Mouse (Mus musculus) cerebellum, postnatal 36 days (tissue): ENCODE data around the gene Gm11172.
"Not testable (repeated sequence)": the region's sequence is repeated elsewhere in the genome, so short reads cannot be mapped to it uniquely, and the experiment has no call there.

Source experiments
- DNase-seq, 2 experiments: peaks; one replicate each; pipeline ENCODE4 v3.0.0; 2021 to 2022; ENCODE audit warnings: mixed read lengths in 2 of 2

The Gm11172 gene

DNA sequence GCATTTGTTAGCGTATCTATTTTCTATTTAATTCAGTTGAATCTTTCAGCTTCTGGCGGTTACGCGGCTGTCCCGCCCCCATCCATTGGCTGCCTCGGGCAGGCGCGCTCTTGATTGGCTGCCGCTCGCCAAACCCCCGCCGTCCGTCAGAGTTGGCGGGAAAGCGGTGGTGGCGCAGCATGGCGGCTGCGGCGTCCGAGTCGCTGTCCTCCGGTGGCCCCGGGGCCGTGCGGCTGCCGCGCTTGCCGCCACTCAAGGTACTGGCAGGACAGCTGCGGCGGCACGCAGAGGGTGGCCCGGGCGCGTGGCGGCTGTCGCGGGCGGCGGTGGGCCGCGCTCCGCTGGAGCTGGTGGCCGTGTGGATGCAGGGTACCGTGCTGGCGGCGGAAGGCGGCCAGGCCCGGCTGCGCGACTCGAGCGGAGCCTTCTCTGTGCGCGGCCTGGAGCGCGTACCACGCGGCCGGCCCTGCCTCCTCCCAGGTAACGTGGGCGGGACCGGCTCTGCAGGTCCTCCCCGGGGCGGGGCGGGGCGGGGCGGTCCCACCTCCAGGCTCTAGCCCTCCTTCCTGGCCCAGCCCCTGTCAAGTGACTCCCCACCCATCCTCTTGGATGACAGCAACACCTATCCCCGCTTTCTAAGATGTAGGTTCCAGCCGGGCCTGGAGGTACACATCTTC, 22.3 kb downstream of the Gm11172 start, which contains the start of gene Rmi2:
Gene Rmi2, plus strand, starts transcription at position 149 of the 677 bp plus-strand sequence.
- DNase-seq = peak; percentile 83 to 86

GRCm38 (mm10) chr16:10836388-10836787, 23.7 kb downstream of the Gm11172 start:
- DNase-seq = no peak

DNA sequence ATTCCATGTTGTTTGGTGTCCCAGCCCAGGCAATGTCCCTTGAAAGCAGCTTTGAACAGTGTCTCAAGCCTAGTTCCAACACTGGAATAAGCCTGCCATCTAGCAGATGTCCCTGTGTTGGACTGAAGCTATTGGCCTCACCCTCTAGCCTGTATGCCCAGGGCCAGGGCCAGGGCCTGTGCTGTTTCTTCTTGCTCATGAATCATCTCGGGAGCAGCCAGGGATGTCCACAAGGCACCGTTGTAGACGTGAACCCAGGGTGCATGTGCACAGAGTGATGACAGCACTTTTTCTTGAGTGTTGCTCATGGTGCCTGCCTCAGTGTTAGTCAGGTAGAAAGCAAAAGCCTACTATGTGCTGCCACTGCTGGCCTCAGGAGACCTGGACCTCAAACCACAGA, 24.5 kb downstream of the Gm11172 start:
- no peak for DNase-seq

DNA sequence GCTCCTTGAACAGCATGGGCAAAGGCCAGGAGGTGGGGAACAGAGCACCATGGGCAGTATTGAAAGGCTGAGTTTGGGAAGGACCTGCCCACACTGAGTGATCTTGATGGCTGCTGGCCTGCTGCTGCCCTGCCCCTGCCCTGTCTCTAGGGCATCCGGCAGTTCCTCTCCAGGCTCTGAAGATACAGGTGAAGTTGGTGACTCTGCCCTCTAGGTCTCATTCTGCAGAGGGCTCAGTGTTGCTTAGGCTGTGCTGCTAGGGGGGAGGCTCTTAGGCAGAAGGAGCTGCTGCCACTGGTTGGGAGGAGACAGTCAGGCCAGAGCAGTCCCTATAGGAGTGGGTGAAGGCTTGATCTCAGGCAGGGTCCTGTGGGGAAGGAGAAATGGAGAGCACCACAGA, 25.2 kb downstream of the Gm11172 start:
- DNase-seq = no peak

DNA sequence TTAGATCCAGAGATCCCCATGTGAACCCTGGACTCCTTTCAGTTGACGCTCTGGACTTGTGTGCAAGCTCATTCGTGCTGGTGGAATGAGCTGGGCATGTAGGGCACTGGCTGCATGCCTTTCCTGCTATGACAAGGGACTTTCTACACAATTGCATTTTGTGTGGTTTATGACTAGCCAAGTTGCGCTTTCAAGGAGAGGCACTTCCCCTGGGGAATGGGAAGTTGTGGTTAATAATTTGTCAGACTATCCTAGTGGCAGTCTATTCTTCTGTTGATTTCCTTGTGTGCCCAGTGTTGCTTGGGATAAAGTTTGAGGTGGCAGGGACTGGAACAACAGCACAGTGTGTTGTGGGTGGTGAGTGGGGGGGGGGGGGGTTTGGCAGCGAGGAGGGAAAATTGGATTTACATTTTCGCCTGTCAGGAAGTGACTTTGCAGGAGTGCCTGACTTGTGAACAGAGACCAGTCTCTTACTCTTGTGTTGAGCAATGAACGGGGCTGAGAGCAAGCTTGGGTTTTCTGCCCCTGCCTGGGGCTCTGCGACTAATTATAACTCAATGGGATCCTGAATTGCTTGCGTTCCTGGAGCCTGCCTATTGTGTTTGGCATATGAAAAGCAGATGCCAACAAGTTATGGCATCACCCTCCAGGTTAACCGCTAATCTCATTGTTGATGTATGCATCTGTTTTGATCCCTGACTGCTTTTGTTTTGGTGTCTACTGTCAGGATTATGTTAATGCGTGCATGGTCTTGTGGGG, 26.0 kb downstream of the Gm11172 start:
- no peak for DNase-seq

DNA sequence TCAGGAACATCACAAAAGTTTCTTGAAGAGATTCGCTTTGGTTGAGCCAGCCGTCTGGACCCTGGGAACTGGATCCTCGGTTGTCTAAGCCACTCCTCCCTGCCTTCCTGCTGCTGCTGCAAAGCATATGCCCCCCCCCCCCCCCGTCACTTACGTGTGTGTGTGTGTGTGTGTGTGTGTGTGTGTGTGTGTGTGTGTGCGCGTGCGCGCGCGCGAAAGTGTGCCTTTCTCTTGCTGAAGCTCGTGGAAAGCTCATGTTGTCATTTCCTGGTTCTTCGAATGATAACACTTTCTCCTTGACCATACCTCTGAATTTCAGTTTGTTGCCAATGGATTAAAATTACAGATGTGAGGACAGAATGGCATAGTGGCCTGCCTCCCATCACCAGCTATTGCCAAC, 27.3 kb downstream of the Gm11172 start:
- no peak for DNase-seq

DNA sequence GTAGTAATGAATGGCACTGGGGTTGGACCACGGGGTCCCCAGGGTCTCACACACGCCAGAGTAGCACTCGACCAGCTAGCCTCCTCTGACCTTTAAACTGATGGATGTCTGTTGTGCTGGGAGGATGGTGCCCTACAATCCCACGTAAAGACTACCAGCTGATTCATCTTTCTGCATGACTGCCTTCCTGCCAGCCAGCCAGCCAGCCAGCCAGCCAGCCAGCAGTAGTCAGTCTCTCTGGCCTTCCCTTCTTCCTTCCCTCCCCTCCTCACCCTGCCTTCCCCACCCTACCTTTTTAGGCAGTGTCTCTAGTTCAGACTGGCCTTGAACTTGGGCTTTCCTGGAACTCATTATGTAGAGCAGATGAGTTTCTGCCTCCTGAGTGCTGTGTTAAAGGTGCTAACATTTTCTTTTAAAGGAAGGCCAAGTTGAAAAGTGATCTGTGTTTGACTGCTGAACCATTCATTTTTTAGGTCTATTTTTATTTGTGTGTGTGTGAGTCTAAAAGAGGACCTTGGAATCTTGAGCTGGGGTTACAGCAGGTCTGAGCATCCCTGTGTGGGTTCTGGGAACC, 29.7 kb downstream of the Gm11172 start:
- DNase-seq = peak in 1 of 2 experiments; percentile 21

DNA sequence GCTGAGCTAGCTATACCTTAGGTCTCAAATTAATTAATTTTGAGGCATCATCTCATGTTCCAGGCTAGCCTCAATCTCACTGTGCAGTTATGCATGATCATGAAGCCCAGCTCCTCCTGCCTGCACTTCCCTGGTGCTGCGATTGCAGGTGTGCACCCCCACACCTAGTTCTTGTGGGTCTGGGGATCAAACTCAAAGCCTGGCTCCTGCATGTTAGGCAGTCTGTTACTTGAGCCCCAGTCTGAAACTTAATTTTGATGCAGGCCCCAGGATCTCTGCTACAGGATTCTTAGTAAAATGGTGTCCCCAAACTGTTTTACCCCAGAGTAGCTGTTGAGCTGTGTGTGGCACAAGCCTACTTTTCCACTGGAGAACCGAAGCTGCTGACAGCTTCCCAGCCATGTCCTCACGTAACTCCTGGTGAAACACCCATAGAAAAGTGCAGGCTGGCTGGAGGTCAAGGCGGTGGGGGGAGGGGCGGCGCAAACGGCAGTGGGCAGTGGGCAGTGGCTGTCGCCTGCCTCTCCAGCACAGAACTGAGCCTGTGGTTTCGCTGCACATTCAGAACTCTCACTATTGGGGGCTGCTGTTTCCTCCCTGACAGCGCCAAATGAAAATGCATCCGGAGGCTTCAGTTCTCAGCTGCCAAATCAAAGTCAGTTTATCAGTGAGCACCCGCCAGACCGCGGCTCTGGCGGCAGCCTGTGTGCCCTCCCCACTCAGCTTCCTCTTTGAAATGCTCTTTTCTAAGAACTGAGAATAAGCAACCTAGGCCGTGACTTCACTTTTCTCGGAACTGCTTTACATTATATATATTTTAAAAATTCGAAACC, 31.0 kb downstream of the Gm11172 start:
- DNase-seq = no peak

DNA sequence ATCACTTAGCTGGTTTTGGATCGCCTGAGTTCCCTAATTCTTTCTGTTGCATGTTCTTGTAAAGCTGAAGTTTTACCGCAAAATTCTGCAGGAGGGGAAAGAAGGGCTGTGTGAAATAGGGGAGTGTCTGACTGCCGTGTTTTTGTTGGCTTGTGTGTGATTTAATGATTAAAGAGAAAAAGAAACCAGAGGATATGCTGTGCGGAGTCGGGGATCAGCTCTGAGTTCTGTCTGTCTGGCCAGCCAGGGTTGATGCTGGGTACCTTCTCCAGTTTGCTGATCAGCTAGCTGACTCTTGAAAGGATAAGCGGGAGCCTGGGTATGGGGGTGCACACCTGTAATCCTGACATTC, 31.6 kb downstream of the Gm11172 start:
- no peak for DNase-seq

- no peak for DNase-seq
Measured at GRCm38 (mm10) chr16:10845952-10846351, 33.2 kb downstream of the Gm11172 start.

DNA sequence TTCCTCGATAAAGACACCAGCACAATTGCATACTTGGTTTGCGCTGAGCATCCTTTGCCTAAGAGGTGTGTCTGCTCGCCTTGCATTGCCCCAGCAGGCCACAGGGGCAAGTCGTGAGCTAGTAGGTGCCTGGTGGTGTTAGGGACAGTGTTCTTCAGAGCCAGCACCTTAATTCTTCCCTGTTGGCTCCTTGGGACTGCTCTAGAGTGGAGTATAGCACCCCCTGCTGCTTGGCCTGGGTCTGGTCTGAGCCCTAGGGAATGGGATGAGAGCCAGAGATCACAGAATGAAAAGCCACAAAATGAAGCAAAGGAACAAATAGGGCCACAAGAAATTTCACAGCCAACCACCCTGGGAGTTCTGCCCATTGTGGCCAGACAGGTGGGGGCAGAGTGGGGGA, 33.8 kb downstream of the Gm11172 start:
- peak; percentile 50 to 54 for DNase-seq

DNA sequence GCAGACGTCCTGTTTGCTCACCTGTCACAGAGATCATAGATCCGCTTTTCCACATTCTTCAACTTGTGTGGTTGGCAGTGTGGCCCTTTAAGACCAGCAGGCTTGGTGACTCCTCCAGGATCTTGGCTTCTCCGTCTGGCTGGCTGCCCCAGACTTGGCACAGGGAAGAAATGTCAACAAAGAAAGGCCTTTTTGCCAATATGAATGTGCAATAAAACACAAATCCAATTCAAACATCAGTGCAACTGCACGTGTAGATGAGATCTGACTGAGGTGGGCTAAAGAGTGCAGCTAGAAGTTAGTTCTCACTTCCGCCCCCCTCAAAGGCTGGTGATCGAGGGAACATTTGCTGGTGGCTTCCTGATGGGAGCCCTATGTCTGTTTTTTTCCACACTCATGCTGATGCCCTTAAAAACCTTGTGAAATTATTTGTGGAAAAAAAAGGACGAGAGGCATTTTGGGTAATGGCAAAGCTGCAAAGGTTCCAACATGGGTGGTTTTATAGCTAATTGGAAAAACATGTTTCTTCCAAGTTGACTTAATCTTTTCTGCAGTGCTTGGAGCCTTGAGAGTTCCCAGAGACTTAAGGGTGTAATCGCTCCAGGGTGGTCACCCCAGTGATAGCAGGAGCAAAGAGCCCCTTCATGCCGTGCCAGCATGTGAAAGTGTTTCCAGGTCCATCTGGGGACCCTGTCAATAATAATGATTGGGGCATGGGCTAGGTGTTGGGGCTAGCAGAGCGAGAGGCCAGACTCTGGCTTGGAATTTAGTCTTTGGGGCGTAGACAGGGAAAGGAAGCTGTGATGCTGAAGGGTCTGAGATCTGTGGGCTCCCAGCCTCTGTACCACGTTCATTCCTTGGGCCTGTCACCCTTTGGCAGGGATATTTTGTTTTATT, 37.5 kb downstream of the Gm11172 start:
- peak; percentile 87 to 90 for DNase-seq

DNA sequence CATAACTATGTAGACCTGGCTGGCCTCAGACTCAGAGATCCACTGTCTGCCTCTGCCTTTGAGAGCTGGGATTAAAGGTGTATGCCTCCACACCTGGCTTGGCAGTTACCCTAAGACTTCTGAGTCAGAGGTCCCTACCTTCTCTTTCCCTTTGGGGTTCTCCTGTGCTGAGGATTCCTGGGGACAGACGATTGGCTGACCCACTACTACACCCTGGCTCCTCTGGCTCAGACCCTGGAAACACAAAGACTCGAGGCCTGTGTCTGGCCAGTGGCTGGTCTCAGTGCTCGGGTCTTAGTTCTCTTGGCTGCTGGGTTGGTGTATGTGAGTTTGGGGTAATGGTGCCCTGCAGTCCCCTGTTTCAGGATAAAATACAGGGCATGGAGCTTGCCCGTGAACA, 38.2 kb downstream of the Gm11172 start:
- DNase-seq = peak in 1 of 2 experiments; percentile 31

DNA sequence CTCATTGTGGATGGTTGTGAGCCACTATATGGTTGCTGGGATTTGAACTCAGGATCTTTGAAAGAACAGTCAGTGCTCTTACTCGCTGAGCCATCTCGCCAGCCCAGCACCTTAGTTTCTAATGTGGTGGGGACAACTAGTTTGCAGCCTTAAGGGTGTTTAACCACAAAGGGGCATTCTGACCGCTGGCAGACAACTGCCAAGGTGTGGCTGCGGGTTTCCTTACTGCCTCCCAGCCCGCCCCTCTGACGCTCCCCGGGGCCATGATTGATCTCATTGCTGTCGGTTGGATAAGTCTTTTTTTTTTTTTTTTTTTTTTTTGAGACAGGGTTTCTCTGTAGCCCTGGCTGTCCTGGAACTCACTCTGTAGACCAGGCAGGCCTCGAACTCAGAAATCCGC, 39.5 kb downstream of the Gm11172 start:
- not testable (repeated sequence) for DNase-seq

DNA sequence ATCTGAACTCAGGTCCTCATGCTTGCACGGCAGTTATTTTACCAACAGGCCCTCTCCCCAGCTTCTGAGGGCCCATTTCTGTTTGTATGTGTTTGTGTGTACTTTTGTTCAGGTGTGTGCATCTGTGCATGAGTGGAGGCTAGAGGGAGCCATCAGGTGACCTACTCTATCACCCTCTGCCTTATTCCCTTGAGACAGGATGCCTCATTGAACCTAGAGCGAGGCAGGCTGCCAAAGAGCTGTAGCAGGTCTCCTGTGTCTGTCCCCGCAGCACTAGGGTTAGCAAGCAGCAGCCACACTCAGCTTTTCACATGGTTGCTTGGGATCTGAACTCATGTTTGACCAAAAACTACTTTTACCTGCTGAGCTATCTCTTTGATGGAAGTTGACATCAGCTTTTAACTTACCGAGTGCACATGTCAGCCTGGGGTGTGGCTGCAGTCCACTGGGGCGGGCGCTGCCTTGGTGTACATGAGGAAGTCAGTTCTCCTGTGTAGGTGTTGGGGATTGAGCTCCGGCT, 47.1 kb downstream of the Gm11172 start:
- no peak for DNase-seq

DNA sequence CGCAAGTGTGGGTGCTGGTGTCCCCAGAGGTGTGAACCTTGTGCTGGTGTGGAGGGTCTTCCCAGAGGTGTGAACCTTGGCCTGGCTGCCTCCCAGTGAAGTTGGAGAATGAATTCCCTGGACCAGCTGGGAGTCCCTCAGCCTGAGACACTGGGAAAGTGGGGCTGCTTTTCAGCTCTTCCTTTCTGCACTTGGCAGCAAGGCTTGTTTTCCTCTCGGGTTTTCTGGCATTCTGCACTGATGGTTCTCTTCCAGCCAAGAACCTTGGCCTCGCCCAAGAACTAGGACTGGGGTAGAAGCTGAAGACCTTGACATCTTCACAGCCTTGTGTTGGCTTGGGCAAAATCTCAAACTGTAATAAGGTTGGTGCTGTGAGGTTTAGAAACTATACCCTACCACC, 48.7 kb downstream of the Gm11172 start:
- no peak for DNase-seq
